ENCODE assay signal across 13 mouse cellular contexts in genomic region chr13:44235236-44235635, GRCm38 (mm10).
"Had no signal": no experiment of that assay in that cellular context is flagged by ENCODE, and none has a peak within 500 bp of the region (broad histone marks: within the 10 kb centered on the region; RNA-seq: fewer than 3 reads in every experiment).

No protein-coding gene starts in this region.

- H3K27ac ChIP-seq: kidney, embryonic 15.5 days; limb, embryonic 15.5 days; liver, embryonic 12.5 days; midbrain, embryonic 10.5 days; neural tube, embryonic 12.5 days; stomach, postnatal 0 days had no signal

- DNase-seq: kidney, postnatal 14 days; layer of hippocampus, adult 9-11 months; lung, embryonic 14.5 days; lung, postnatal 10 days; lung, postnatal 4 days; midbrain, embryonic 14.5 days; right cerebral cortex, postnatal 25 days had no signal

- H3K4me3 ChIP-seq: kidney, embryonic 15.5 days; limb, embryonic 15.5 days; liver, embryonic 12.5 days; midbrain, embryonic 10.5 days; neural tube, embryonic 12.5 days had no signal

- H3K36me3 ChIP-seq: kidney, embryonic 15.5 days; limb, embryonic 15.5 days; liver, embryonic 12.5 days; midbrain, embryonic 10.5 days; neural tube, embryonic 12.5 days had no signal

- H3K27me3 ChIP-seq: kidney, embryonic 15.5 days; limb, embryonic 15.5 days; liver, embryonic 12.5 days; neural tube, embryonic 12.5 days had no signal

- H3K4me1 ChIP-seq: liver, embryonic 12.5 days had no signal
